14 mouse cellular contexts compared by ENCODE assay signal in the genomic region with DNA sequence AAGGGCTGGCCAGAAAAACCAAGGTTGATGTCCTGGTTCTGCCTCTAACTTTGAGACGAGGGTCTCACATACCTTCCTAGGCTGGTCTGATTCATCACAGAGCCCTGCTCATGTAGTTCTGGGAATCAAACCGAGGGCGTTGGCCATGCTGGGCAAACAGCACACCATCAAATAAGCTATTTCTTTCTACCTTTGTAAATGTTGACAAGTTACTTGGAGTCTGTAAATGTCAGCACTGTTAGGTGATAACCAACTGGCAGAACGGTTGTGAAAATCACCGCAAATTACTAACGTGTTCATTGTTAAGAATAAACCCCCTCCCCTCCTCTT. TPM values are rescaled to one million over a fixed set of nuclear protein-coding genes. Genes with fewer than 3 reads are reported as not detected.
DNase-seq lines count a peak whose midpoint lies in the region; ATAC-seq and TF ChIP-seq lines count a peak whose summit lies in the region.
"Had no signal": no experiment of that assay in that cellular context is flagged by ENCODE, and none has a peak within 500 bp of the region (broad histone marks: within the 10 kb centered on the region; RNA-seq: fewer than 3 reads in every experiment).

No protein-coding gene starts in this region.

- TF ChIP-seq EP300 in ES-Bruce4 (IDR thresholded peaks at IDR 0.05; ENCODE audit: insufficient read depth, low read depth, low read length): no peak

- H3K9me3 ChIP-seq in heart, embryonic 11.5 days (replicated peaks; ENCODE audit: control insufficient read depth, low read length): no peaks in the 10 kb centered on the region
- H3K9me3 ChIP-seq in ES-Bruce4 (replicated peaks; ENCODE audit: control insufficient read depth, insufficient read depth, low read length, poor library complexity, severe bottlenecking): no peaks in the 10 kb centered on the region
- no peaks in the 10 kb centered on the region for H3K9me3 ChIP-seq in hindbrain, embryonic 12.5 days (replicated peaks)
- no peaks in the 10 kb centered on the region for H3K9me3 ChIP-seq in midbrain, embryonic 14.5 days (ENCODE audit: control insufficient read depth, low read length)
- H3K9me3 ChIP-seq: liver, embryonic 15.5 days had no signal

- ATAC-seq in heart, embryonic 11.5 days (replicated peaks; ENCODE audit: insufficient number of reproducible peaks, low FRiP score, low TSS enrichment): no peak
- ATAC-seq in hindbrain, embryonic 12.5 days (ENCODE audit: low FRiP score): peak; percentile 17; the same call in 1 of the 2 replicates
- no peak for ATAC-seq in midbrain, embryonic 14.5 days (ENCODE audit: low FRiP score, low TSS enrichment)
- ATAC-seq in monocyte, adult 5-6 weeks (replicated peaks; ENCODE audit: insufficient number of reproducible peaks, low FRiP score, low TSS enrichment, poor library complexity, severe bottlenecking): no peak
- ATAC-seq: inflammation-experienced regulatory T-cells, adult 6 months had no signal

- peaks cover 12% of the 10 kb centered on the region; the same call in 1 of the 2 replicates for H3K4me1 ChIP-seq in heart, embryonic 11.5 days (ENCODE audit: control insufficient read depth, insufficient read depth, low read length)
- H3K4me1 ChIP-seq in ES-Bruce4 (ENCODE audit: control insufficient read depth, insufficient read depth, low read length): peaks cover 6% of the 10 kb centered on the region
- H3K4me1 ChIP-seq in hindbrain, embryonic 12.5 days: peaks cover 20% of the 10 kb centered on the region
- peaks cover 15% of the 10 kb centered on the region; the same call in 1 of the 2 replicates for H3K4me1 ChIP-seq in midbrain, embryonic 14.5 days (ENCODE audit: control insufficient read depth, insufficient read depth, low read length)

- WGBS in heart, embryonic 11.5 days (ENCODE audit: insufficient replicate concordance): 30% methylated on average over 6 of the region's 6 CpGs
- 38% methylated on average over 6 of the region's 6 CpGs for WGBS in hindbrain, embryonic 12.5 days
- 21% methylated on average over 6 of the region's 6 CpGs for WGBS in midbrain, embryonic 14.5 days

- no peaks in the 10 kb centered on the region for H3K27me3 ChIP-seq in heart, embryonic 11.5 days (ENCODE audit: control insufficient read depth, insufficient read depth, low read length)
- H3K27me3 ChIP-seq in ES-Bruce4 (ENCODE audit: control insufficient read depth, insufficient read depth, low read length, poor library complexity, severe bottlenecking): no peaks in the 10 kb centered on the region
- H3K27me3 ChIP-seq in hindbrain, embryonic 12.5 days: 0 out of 2 replicates have a peak, but pooled peaks cover 4% of the 10 kb centered on the region
- no peaks in the 10 kb centered on the region for H3K27me3 ChIP-seq in midbrain, embryonic 14.5 days (ENCODE audit: control insufficient read depth, insufficient read depth, low read length)

- H3K36me3 ChIP-seq in heart, embryonic 11.5 days (ENCODE audit: control insufficient read depth, insufficient read depth, low read length): no peaks in the 10 kb centered on the region
- no peaks in the 10 kb centered on the region for H3K36me3 ChIP-seq in ES-Bruce4 (ENCODE audit: control insufficient read depth, insufficient read depth, low read length, poor library complexity, severe bottlenecking)
- no peaks in the 10 kb centered on the region for H3K36me3 ChIP-seq in hindbrain, embryonic 12.5 days
- no peaks in the 10 kb centered on the region for H3K36me3 ChIP-seq in midbrain, embryonic 14.5 days (ENCODE audit: control insufficient read depth, insufficient read depth, low read length)
- H3K36me3 ChIP-seq: liver, embryonic 15.5 days had no signal

- no peak for TF ChIP-seq POLR2A in ES-Bruce4 (IDR thresholded peaks at IDR 0.05; ENCODE audit: insufficient read depth, low read length)

- H3K4me2 ChIP-seq in heart, embryonic 11.5 days: peak overlapping the region; percentile 12
- peak overlapping the region; percentile 33; the same call in 1 of the 2 replicates for H3K4me2 ChIP-seq in hindbrain, embryonic 12.5 days (replicated peaks)
- peak overlapping the region; percentile 33; the same call in 1 of the 2 replicates for H3K4me2 ChIP-seq in midbrain, embryonic 14.5 days (ENCODE audit: low read length)

- no peak for DNase-seq in heart, adult 18-20 months
- no peak for DNase-seq in midbrain, embryonic 14.5 days
- no peak for DNase-seq in left cerebral cortex, postnatal 36 days (ENCODE audit: low spot score in 2 of 2)
- DNase-seq in cerebellum, postnatal 25 days: no peak
- DNase-seq: gastrocnemius, postnatal 36 days; kidney, postnatal 14 days; lung, postnatal 36 days; thymus, postnatal 36 days had no signal

- no peak for TF ChIP-seq CTCF in ES-Bruce4 (IDR thresholded peaks at IDR 0.05; ENCODE audit: low read depth, low read length)

- H3K4me3 ChIP-seq in heart, embryonic 11.5 days (ENCODE audit: low read depth, low read length): no peak overlapping the region
- no peak overlapping the region for H3K4me3 ChIP-seq in ES-Bruce4 (ENCODE audit: low read depth, low read length)
- H3K4me3 ChIP-seq in hindbrain, embryonic 12.5 days: no peak overlapping the region
- H3K4me3 ChIP-seq in midbrain, embryonic 14.5 days (replicated peaks; ENCODE audit: low read depth, low read length): no peak overlapping the region
- H3K4me3 ChIP-seq: liver, embryonic 15.5 days had no signal

- no peak overlapping the region for H3K27ac ChIP-seq in heart, embryonic 11.5 days (ENCODE audit: low read depth, low read length)
- H3K27ac ChIP-seq in ES-Bruce4 (ENCODE audit: insufficient read depth, low read length): peak overlapping the region; percentile 92
- no peak overlapping the region for H3K27ac ChIP-seq in hindbrain, embryonic 12.5 days
- H3K27ac ChIP-seq in midbrain, embryonic 14.5 days (replicated peaks; ENCODE audit: low read depth, low read length): no peak overlapping the region

- intact Hi-C loops in left cerebral cortex, postnatal 36 days (cut with DNase I): no loop called here

- no peak overlapping the region for H3K9ac ChIP-seq in heart, embryonic 11.5 days (ENCODE audit: low read depth, low read length)
- H3K9ac ChIP-seq in ES-Bruce4 (ENCODE audit: low read depth, poor library complexity, severe bottlenecking): no peak overlapping the region
- H3K9ac ChIP-seq in hindbrain, embryonic 12.5 days: peak overlapping the region; percentile 41; the same call in 1 of the 2 replicates
- no peak overlapping the region for H3K9ac ChIP-seq in midbrain, embryonic 14.5 days (replicated peaks; ENCODE audit: low read length)

RNA-seq across cellular contexts. Expression of a gene that starts 5.1 kb away (rescaled TPM):
- 66.6 and 71.2 TPM in 2 replicates for polyA plus RNA-seq in heart, embryonic 11.5 days (2014; fragmentation: Nextera tagmentation; extraction: Ambion mirVana)
- total RNA-seq in heart, adult 18-20 months (2021): 10 to 100 TPM; 41.8 to 43.8 TPM
- polyA plus RNA-seq in ES-Bruce4 (2011; ENCODE audit: insufficient read depth, insufficient read length, low read depth, missing spikeins): 255 and 287 TPM in 2 replicates
- polyA plus RNA-seq in hindbrain, embryonic 12.5 days (2016; fragmentation: Nextera tagmentation; extraction: Ambion mirVana): 98.6 and 112 TPM in 2 replicates
- polyA plus RNA-seq in midbrain, embryonic 14.5 days (2014; fragmentation: Nextera tagmentation; extraction: Ambion mirVana): 51.1 and 54.1 TPM in 2 replicates
- total RNA-seq in left cerebral cortex, postnatal 36 days (2021): 10 to 100 TPM; 37.4 to 42.5 TPM
- total RNA-seq in monocyte, adult 5-6 weeks (2017): 12.9 to 32.1 TPM (median 23.7 TPM) in 3 replicates

RNA-seq across cellular contexts. Expression of a gene that starts 17.9 kb away (rescaled TPM):
- polyA plus RNA-seq in heart, embryonic 11.5 days (2014; fragmentation: Nextera tagmentation; extraction: Ambion mirVana): 96.1 and 98.9 TPM in 2 replicates
- total RNA-seq in heart, adult 18-20 months (2021): 10 to 100 TPM; 83.6 to 99.6 TPM
- 43.7 and 46.1 TPM in 2 replicates for polyA plus RNA-seq in ES-Bruce4 (2011; ENCODE audit: insufficient read depth, insufficient read length, low read depth, missing spikeins)
- polyA plus RNA-seq in hindbrain, embryonic 12.5 days (2016; fragmentation: Nextera tagmentation; extraction: Ambion mirVana): 75.1 and 76.4 TPM in 2 replicates
- polyA plus RNA-seq in midbrain, embryonic 14.5 days (2014; fragmentation: Nextera tagmentation; extraction: Ambion mirVana): 65.4 and 69.0 TPM in 2 replicates
- total RNA-seq in left cerebral cortex, postnatal 36 days (2021): 10 to 100 TPM; 42.6 to 46.5 TPM
- total RNA-seq in monocyte, adult 5-6 weeks (2017): 134 to 200 TPM (median 168 TPM) in 3 replicates

RNA-seq across cellular contexts. Expression of a gene that starts 59.6 kb away (rescaled TPM):
- polyA plus RNA-seq in heart, embryonic 11.5 days (2014; fragmentation: Nextera tagmentation; extraction: Ambion mirVana): 35.6 and 35.7 TPM in 2 replicates
- 10 to 100 TPM; 17.8 to 20.8 TPM for total RNA-seq in heart, adult 18-20 months (2021)
- polyA plus RNA-seq in ES-Bruce4 (2011; ENCODE audit: insufficient read depth, insufficient read length, low read depth, missing spikeins): 73.4 and 74.4 TPM in 2 replicates
- 37.2 and 39.3 TPM in 2 replicates for polyA plus RNA-seq in hindbrain, embryonic 12.5 days (2016; fragmentation: Nextera tagmentation; extraction: Ambion mirVana)
- 23.2 and 28.6 TPM in 2 replicates for polyA plus RNA-seq in midbrain, embryonic 14.5 days (2014; fragmentation: Nextera tagmentation; extraction: Ambion mirVana)
- total RNA-seq in left cerebral cortex, postnatal 36 days (2021): 10 to 100 TPM; 16.6 TPM
- 34.4 to 38.5 TPM (median 34.8 TPM) in 3 replicates for total RNA-seq in monocyte, adult 5-6 weeks (2017)
